Mouse (Mus musculus): Measurements from ENCODE around the gene Abcg1. TPM values are rescaled to one million over a fixed set of nuclear protein-coding genes. Genes with fewer than 3 reads are reported as not detected.

Gene Abcg1
- polyA plus RNA-seq, 1 experiment: 7.4 TPM

GRCm38 (mm10) chr17:31078581-31078980, 21.1 kb downstream of the Abcg1 start:
- DNase-seq (ENCODE audit: low spot score): no peak

DNA sequence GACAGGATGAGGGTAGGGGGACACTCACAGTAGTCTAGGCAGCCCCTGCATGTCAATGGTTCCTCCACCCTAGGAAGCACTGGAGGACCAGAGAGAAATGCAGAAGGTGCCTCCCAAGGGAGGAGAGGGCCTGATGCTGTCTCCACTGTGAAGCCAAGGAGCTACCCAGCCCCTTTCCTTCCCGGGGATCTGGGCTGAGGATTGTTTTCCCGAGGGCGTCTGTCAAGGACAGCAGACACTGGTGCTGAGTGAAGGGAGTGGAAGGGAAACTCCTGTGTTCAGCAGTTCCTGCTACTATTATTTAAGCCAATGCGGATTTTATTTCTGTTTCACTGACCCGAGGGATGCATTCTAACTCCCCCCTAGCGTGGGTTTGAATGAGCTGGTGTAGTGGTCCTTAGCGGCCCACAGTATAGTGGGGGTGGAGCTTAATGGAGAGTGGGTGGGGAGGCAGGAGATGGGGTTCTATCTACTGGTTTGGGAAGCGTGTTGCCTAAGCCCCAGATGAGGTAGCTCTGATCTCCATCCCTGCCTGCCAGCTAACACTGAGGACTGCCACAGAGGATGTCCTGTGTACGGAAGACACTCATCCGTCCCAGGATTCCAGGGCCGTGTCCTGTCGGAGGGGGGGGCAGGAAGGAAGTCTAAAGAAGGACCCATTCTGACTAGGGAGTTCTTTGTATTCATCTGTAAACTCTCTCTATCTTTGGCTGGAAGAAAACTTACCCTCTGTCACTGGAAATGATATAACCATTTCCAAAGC, 21.8 kb downstream of the Abcg1 start:
- DNase-seq (ENCODE audit: low spot score): no peak

GRCm38 (mm10) chr17:31082296-31083078, 25.0 kb downstream of the Abcg1 start:
- no peak for DNase-seq (ENCODE audit: low spot score)

DNA sequence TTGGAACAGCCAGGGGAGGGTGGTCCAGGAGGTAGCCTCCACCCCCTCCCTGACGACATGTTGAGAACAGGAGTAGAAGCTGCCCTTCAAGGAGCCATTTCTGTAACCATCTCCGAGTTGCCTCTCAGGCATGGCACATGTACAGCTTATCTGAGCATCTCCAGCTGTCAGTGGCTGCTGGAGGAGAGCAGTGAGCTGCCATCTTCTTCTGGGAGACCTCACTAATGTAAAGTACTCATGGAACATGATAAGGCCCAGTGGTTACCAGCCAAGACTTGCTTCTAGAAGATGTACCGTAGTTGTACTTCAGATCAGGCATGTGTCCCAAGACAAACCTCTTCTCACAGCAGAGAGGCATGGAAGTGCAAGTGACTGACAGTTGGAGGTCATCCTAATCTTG, 28.0 kb downstream of the Abcg1 start:
- no peak for DNase-seq (ENCODE audit: low spot score)

DNA sequence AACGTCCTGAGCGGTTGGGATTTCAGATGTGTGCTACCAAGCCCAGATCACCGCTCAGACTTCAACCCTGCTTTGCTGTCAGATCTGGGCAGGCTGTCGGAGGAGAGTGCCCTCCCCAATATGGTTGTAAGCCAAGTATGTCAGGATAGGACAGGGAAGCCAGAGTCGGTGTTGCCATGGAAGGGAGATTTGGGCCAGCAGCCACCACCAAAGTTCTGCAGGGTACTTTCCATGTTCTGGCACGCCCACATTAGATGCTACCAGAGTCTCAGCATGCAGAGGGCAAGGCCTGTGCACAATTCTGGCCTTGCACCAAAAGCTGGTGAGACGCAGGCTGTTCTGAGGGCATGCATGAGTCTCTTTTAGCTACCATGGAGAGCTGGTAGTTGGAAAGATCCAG, 28.7 kb downstream of the Abcg1 start:
- DNase-seq (ENCODE audit: low spot score): no peak

- DNase-seq (ENCODE audit: low spot score): no peak
Observed at GRCm38 (mm10) chr17:31088711-31089110, 31.2 kb downstream of the Abcg1 start.

DNA sequence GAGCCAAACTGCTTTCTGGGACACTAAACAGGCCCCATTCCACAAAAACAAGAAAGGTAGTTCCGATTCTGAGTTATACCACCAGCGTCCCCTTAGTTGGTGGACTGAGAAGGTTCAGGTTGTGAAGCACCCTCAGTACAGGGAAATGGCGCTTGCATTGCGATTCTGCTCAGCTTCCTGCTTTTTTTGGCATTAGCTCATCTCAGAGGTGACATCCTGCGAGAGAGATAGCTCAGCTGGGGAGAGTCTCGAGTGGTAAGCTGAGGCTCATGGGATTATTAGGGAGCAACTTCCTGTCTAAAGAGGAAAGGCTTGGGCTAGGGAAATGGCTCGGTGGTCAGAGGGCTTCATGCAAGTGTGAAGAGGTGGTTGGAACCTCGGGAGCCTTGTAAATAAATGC, 32.4 kb downstream of the Abcg1 start:
- DNase-seq (ENCODE audit: low spot score): no peak

- no peak for DNase-seq (ENCODE audit: low spot score)
Observed at GRCm38 (mm10) chr17:31091023-31091735, 33.7 kb downstream of the Abcg1 start.

GRCm38 (mm10) chr17:31094781-31095180, 37.3 kb downstream of the Abcg1 start:
- no peak for DNase-seq (ENCODE audit: low spot score)

DNA sequence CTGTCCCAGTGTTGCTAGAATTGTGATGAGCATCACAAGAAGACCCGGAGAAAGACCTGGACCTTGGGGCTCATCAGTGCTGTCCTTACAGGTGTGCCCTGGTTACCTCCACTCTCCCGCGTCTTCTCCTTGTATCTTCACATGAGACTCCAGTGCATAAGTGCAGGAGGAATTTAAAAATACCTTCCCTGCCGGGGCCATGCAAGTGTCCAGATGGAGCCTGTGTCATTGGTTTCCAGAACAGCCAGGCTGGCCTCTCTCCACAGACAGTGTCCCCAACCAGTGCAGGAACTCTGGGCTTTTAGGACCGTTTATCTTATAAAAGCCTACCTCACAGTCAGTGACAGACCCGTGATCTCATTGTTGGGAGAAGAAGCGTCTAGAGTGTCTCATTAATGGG, 38.1 kb downstream of the Abcg1 start:
- no peak for DNase-seq (ENCODE audit: low spot score)

DNA sequence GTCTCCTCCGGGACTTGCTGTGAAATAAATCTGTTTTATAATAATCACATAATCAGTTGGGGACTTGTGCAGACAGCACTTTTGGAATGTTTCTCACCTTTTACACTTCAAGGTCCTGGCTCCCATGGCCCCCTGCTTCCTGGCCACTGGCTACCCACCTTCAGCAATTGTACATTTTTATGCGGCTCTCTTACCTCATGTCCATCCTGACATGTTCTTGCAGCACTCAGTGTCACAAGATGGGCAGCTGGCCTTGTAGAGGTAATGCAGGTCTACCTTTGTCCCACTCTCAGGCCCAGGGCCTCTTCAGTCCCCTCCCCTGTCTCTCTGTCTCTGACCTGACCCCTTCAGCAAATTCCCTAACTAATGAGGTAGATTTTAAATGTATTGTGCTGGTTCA, 39.4 kb downstream of the Abcg1 start:
- no peak for DNase-seq (ENCODE audit: low spot score)

DNA sequence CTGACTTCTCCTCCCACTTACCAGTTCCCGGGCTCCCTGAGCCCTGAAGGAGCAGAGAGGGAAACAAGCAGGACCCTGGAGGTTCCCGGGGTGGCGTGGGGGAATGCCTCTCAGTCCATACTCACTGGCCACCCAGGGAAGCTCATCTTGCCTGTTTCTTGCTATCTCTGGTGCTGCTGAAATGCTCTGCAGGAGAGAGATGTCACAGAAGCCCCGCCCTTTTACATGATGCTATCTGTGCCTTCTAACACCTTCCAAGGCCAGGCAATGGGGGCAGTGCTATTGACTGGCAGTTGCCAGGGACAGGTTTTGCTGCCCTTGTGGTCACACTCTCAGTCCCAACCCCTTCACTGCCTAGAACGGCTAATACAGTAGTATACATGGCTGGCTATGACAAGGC, 41.3 kb downstream of the Abcg1 start:
- DNase-seq (ENCODE audit: low spot score): no peak

- DNase-seq (ENCODE audit: low spot score): no peak
Observed at GRCm38 (mm10) chr17:31103007-31103570, 45.6 kb downstream of the Abcg1 start.

GRCm38 (mm10) chr17:31103823-31104222, 46.3 kb downstream of the Abcg1 start:
- DNase-seq (ENCODE audit: low spot score): no peak

GRCm38 (mm10) chr17:31108388-31108787, 50.9 kb downstream of the Abcg1 start:
- no peak for DNase-seq (ENCODE audit: low spot score)

- no peak for DNase-seq (ENCODE audit: low spot score)
Observed at GRCm38 (mm10) chr17:31113191-31113856, 55.8 kb downstream of the Abcg1 start.

- DNase-seq (ENCODE audit: low spot score): no peak
Observed at GRCm38 (mm10) chr17:31116063-31116462, 58.6 kb downstream of the Abcg1 start.

GRCm38 (mm10) chr17:31117946-31118345, 60.5 kb downstream of the Abcg1 start:
- DNase-seq (ENCODE audit: low spot score): no peak

GRCm38 (mm10) chr17:31119429-31119828, 62.0 kb downstream of the Abcg1 start:
- DNase-seq (ENCODE audit: low spot score): peak; percentile 52

- DNase-seq (ENCODE audit: low spot score): no peak
Observed at GRCm38 (mm10) chr17:31121975-31122374, 64.5 kb downstream of the Abcg1 start.

DNA sequence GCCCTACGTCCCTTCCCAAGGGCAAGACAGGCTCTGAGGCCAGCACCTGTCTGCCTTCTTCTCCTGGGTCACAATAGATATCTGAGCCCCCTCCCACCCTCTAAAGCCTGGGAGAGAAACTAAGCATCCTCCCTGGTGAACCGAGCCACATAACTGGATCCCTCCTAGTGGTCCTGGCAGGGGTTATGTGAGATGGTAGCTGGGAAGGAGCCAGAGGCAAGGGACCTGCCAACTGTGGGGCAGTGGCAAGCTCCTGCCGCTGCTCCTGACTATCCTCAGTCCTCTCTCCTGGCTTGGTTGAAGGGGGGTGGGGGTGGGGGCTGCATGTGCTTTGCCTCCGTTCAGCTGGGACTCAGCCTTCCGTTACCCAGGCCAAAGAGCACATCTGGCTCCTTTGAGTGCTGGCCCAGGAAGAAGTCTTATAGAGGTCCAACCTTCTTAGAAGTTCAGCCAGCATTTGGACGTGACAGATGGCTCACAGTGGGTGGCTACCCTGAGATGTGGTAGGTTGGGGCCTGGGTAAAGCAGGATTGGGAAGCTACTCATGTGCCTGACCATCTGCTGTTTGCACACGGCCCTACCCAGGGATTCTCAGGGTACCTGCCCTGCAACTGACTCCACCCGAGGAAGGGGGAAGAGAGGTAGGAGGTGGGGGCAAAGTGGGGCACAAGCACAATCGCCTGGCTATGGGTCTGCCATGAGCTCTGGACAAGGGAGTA, 68.2 kb downstream of the Abcg1 start:
- DNase-seq (ENCODE audit: low spot score): no peak
